Mouse (Mus musculus) left cerebral cortex, adult 2 months (tissue): Measurements from ENCODE around the gene Ush1g. TPM values are rescaled to one million over a fixed set of nuclear protein-coding genes. Genes with fewer than 3 reads are reported as not detected.

Experiments
- DNase-seq, 2 experiments: peaks; one replicate each; pipeline ENCODE4 v3.0.0; 2021 to 2022; ENCODE audit warnings: low spot score in 2 of 2, mixed read lengths in 1 of 2; ENCODE audit errors: extremely low spot score in 1 of 2
- H3K27ac ChIP-seq: fragments of 200-600 bp; 2 replicates; pipeline ENCODE4 v1.8.1; 2022
- H3K4me3 ChIP-seq: fragments of 200-600 bp; 2 replicates; pipeline ENCODE4 v1.8.1; 2022
- CTCF ChIP-seq: fragments of 200-600 bp; IDR thresholded peaks from 2 replicates; pipeline ENCODE4 v1.8.1; 2022; ENCODE audit warnings: antibody characterized with exemption, mild to moderate bottlenecking, moderate library complexity
- intact Hi-C: fragments of 180-260 bp; cut with DNase I; formaldehyde crosslinking; loops from one replicate; pipeline ENCODE4 v1.15.1; 2025
- total RNA-seq, 2 experiments: library from RNA; stranded (reverse); gene quantifications; 2 replicates each; pipeline ENCODE4 v1.2.3; 2021

The Ush1g gene
- total RNA-seq, 2 experiments from 2014 or later = 0.36 to 0.44 TPM

DNA sequence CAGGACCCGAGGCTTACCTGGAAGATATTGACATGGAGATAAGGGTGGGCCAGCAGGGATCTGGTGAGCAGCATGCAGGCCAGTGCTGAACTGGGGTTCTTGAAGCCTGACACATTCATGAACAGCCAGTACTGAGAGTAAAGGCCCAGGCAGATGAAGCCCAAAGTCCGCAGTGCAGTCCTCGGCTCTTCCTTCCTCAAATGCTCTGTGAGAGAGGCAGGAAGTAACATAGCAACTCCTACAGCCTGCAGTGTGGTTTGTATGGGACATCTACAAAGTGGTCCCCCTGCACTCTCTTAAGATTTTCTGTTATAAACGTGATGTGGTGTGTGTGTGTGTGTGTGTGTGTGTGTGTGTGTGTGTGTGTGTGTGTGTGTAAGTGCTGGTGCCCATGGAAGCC, 36.6 kb downstream of the Ush1g start:
- TF ChIP-seq CTCF = no peak
- no peak overlapping the region for H3K4me3 ChIP-seq
- DNase-seq = no peak
- intact Hi-C loops = no loop called here
- H3K27ac ChIP-seq = no peak overlapping the region

DNA sequence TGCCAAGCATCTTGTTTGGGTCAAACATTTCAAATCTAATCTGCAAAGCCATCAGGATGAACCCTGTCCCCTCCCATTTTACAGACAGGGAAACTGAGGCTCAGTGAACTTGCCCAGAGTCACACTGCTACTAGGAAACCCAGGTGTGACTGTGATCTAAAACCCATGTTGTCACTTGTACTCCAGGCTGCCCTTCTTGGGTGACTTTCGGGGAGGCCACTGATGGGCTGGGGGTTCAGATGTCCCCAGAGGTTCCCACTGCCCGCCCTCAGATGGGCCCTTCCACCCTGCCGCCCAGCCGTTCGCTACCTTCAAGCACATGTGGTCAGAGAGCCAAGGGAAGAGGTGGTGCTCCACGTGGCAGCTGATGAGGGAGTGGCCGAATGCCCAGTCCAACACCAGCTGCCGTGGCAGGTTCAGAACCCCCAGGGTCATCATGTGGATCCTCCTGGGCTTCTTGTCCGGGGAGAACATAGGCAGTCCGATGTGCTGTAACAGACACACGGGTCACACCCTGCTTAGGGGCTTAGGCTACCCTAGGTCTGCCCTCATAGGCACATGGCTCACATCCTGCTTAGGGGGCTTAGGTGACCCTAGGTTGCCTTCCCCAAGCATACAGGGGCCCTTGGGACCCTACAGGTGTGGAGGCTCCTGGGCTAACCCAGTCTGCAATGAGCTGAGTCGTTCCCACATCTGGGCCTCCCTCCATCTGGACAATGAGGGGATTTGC, 37.8 kb downstream of the Ush1g start:
- intact Hi-C loops = no loop called here
- Histone ChIP-seq H3K27ac (no peak overlapping the region), H3K4me3 (no peak overlapping the region)
- no peak for TF ChIP-seq CTCF
- no peak for DNase-seq

- Histone ChIP-seq H3K27ac (peak overlapping the region; percentile 63), H3K4me3 (no peak overlapping the region)
- intact Hi-C loops = no loop called here
- no peak for TF ChIP-seq CTCF
- peak in 1 of 2 experiments; percentile 12 for DNase-seq
These were observed 38.4 kb downstream of the Ush1g start for GRCm38 (mm10) chr11:115283486-115283765.

GRCm38 (mm10) chr11:115282723-115283485, 38.9 kb downstream of the Ush1g start:
- peak in 1 of 2 experiments; percentile 16 for DNase-seq
- Histone ChIP-seq H3K27ac (peak overlapping the region; percentile 72), H3K4me3 (no peak overlapping the region)
- intact Hi-C loops = no loop called here
- TF ChIP-seq CTCF = no peak

GRCm38 (mm10) chr11:115282295-115282694, 39.5 kb downstream of the Ush1g start:
- intact Hi-C loops = no loop called here
- no peak for TF ChIP-seq CTCF
- Histone ChIP-seq H3K27ac (peak overlapping the region; percentile 72), H3K4me3 (no peak overlapping the region)
- DNase-seq = no peak

DNA sequence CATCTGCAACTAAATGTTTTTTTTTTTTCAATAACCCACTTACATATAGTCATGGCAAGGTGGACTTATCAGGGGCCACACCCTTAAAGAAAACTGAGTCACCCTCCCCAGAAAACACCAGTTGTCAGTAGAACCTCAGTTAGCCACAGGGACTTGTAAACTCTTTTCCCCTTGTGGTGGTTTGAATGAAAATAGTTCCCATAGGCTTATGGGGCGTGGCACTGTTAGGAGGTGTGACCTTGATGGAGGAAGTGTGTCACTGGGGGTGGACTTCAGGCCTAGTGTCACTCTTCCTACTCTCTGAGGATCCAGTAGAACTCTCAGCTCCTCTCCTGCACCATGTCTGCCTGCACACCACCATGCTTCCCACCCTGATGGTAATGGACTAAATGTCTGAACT, 42.1 kb downstream of the Ush1g start:
- no peak for DNase-seq
- no peak for TF ChIP-seq CTCF
- Histone ChIP-seq H3K4me3 (no peak overlapping the region), H3K27ac (no peak overlapping the region)
- intact Hi-C loops = no loop called here

- DNase-seq = no peak
- intact Hi-C loops = no loop called here
- no peak for TF ChIP-seq CTCF
- no peak overlapping the region for H3K4me3 ChIP-seq
- H3K27ac ChIP-seq = no peak overlapping the region
These were observed 43.7 kb downstream of the Ush1g start for GRCm38 (mm10) chr11:115278176-115278575.

GRCm38 (mm10) chr11:115277604-115277975, 44.3 kb downstream of the Ush1g start:
- intact Hi-C loops = no loop called here
- Histone ChIP-seq H3K4me3 (peak overlapping the region; percentile 75), H3K27ac (peak overlapping the region; percentile 93)
- DNase-seq = no peak
- no peak for TF ChIP-seq CTCF

- intact Hi-C loops = no loop called here
- peak within 1 kb of the TSS; percentile 93 for H3K27ac ChIP-seq
- H3K4me3 ChIP-seq = peak within 1 kb of the TSS; percentile 75
- no peak; the same call in 1 of the 2 replicates for TF ChIP-seq CTCF
- peak; percentile 93 to 97 for DNase-seq
These were observed 44.8 kb downstream of the Ush1g start, which contains the start of gene Fdxr for GRCm38 (mm10) chr11:115276780-115277603. Gene Fdxr, minus strand, starts transcription at chr11:115277050.

DNA sequence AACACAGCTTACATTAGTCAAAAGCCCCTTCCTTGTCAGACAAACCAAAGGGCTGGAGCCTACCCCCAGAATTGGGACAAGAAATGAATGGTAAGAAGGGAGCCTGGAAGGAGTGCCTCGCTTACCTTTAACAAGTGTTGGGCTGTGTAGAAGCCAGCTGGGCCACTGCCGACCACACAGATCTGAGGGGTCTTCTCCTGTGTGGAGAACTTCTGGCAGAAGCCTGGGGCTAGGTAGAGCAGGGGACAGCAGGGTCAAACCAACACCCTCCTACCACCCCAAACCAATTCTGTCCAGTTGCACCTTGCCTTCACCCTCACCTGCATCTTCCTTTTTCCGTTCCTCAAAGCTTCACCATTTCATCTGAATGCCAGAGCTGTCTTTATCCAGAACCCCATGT, 45.9 kb downstream of the Ush1g start:
- H3K4me3 ChIP-seq = peak overlapping the region; percentile 75
- TF ChIP-seq CTCF = no peak
- DNase-seq = no peak
- peak overlapping the region; percentile 93; the same call in 1 of the 2 replicates for H3K27ac ChIP-seq
- intact Hi-C loops = no loop called here

GRCm38 (mm10) chr11:115275509-115275908, 46.3 kb downstream of the Ush1g start:
- no peak overlapping the region for H3K27ac ChIP-seq
- intact Hi-C loops = no loop called here
- no peak for DNase-seq
- H3K4me3 ChIP-seq = peak overlapping the region; percentile 75; the same call in 1 of the 2 replicates
- no peak for TF ChIP-seq CTCF

DNA sequence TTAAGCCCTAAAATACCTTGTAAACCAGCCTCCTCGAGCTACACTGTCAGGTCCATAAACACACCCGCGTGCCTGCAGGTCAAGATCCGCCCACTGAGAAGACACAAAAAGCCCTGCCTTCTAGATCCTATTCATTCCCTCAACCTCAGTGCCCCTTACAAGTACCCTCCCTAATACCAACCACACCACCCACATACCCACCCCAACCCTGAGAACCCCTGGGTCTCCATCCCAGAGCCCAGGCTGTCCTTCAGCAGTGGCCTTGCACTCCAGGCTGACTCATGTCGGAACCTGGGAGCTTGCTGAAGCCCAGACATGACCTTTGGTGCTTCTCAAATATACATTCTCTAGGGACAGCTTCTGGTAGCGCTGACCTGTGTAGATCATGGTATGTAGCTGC, 47.1 kb downstream of the Ush1g start:
- H3K4me3 ChIP-seq = no peak overlapping the region
- intact Hi-C loops = no loop called here
- no peak for DNase-seq
- H3K27ac ChIP-seq = no peak overlapping the region
- TF ChIP-seq CTCF = no peak
